Mouse (Mus musculus) granulocyte monocyte progenitor cell, adult 5-6 weeks (primary cell): ENCODE data around the gene Opn3. TPM values are rescaled to one million over a fixed set of nuclear protein-coding genes. Genes with fewer than 3 reads are reported as not detected.

ENCODE experiments used
- ATAC-seq: replicated peaks from 2 replicates; pipeline ENCODE4 v1.8.0; 2016; ENCODE audit warnings: mild to moderate bottlenecking, moderate TSS enrichment, inconsistent platforms; ENCODE audit not compliant: poor library complexity, severe bottlenecking
- total RNA-seq, 2 experiments: library from RNA; stranded (forward) in 1 of 2; stranded (reverse) in 1 of 2; fragments of 200-712, 200-1000 nt in 1 of 2; fragments of >200 nt in 1 of 2; fragmentation: Nextera tagmentation in 1 of 2; gene quantifications; 2 replicates each; pipeline ENCODE4 v1.2.3; 2014 to 2017

Gene Opn3
- total RNA-seq, 2 experiments from 2014 or later = 0.13 to 0.82 TPM

GRCm38 (mm10) chr1:175668666-175669405 lies 23.7 kb downstream of the Opn3 start:
- ATAC-seq = peak; percentile 95

GRCm38 (mm10) chr1:175659900-175660299 lies 32.7 kb downstream of the Opn3 start:
- ATAC-seq = peak; percentile 92

DNA sequence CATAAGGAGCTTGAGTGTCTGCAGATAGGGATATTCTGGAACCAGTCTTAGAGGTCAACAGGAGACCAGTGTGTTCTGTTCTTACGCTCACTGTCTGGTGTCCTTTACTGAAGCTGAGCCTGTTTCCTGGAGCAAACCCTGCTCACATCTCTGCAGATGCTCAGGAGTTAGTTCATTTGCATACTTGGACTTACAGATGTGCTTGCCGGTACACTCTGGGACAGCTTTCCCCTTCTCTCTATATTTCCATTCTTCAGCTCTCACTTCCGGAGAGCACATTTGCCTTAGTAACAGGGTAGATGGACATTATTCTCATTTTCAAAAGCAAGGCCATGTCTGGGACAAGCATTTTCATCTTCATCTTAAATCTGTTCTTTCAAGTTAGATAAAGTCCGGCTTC lies 44.0 kb downstream of the Opn3 start:
- no peak for ATAC-seq

GRCm38 (mm10) chr1:175646952-175647351 lies 45.6 kb downstream of the Opn3 start:
- peak; percentile 70 for ATAC-seq

DNA sequence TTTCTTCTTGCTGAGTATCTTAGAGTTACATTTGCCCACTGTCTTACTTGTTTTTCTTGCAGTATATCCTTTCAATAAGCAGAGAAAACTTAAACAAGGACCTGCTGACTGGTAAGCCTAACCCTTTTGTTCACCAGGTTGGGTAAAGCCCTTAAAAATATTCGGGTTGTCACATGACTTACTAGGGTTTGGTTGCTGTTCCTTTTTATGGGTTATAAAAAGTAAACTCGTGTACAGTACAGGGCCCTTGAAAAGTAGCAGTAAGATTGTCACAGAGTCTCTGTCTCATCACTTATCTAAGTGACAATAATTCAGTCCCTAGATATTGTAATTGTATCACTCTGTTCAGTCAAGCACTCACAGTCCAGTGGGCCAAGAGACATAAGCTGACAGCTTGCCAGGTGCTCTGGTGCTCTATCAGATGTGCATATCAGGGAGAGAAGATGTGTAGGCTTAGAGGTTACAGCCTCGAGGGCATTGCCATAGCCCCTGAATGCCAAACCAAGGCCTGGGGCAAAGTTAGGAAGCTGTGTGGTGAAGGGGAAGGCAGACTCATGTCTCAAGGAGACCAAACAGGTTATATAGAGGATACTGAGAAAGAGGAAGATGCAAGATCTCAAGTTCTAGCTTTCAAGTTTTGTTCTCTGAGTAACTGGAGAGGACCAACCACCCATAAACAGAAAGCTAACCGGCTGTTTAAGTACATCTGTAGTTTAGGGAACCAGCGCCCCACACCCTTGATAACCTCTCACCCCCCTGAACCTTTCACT lies 48.9 kb downstream of the Opn3 start:
- ATAC-seq = peak; percentile 36

DNA sequence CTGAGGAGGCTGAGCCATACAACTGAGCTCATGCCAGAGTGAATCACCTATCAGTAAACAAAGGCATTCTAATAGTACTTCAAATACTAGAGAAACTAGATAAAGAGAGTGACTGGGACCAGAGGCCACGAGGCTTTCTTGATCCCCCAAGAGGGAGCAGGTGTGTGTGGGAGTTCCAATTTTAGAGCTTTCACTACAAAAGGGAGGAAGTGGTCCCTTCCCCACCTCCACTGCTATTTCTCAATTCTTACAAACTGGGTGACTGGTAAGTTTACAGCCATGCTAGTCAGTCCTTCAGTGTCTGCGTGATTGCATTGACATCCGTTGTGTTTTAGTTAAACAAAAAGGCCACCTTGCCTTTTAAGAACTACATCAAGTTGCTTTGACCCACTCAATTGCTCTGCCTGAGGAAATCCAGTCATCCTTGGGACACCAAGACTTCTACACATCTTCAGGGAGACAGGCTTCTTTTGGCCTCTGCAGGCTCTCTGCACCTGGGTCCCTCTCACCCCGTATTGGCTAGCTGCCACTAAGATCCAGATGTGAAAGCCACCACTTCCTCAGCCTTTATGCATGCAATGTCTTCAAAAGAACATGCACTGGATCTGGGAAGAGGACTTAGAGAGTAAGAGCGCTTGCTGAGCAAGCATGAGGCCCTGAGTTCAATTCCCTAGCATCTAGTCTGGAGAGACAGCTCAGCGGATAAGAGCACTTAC lies 52.0 kb downstream of the Opn3 start:
- peak; percentile 62 for ATAC-seq

DNA sequence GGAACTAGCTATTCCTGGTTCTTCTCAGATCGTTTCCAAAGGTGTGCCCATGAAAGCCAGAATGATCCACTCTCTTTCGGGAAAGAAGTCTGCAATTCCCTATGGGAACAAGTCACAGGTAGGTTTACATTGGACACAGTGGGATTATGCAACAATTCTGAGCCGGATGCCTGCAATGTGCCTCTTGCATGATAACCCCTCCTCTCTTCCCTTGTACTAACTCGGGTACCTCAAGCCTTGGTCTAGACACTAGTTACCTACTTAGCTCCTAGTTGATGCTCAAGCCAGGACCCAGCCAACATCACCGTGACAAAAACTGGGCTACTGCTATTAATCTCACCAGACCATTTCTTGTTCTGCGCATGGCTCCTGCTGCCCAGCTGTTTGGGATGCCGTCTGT lies 53.5 kb downstream of the Opn3 start:
- ATAC-seq = no peak

- ATAC-seq = peak; percentile 54
Measured at GRCm38 (mm10) chr1:175637677-175638076, 54.9 kb downstream of the Opn3 start.

- ATAC-seq = no peak
Measured at GRCm38 (mm10) chr1:175632470-175632869, 60.1 kb downstream of the Opn3 start.

DNA sequence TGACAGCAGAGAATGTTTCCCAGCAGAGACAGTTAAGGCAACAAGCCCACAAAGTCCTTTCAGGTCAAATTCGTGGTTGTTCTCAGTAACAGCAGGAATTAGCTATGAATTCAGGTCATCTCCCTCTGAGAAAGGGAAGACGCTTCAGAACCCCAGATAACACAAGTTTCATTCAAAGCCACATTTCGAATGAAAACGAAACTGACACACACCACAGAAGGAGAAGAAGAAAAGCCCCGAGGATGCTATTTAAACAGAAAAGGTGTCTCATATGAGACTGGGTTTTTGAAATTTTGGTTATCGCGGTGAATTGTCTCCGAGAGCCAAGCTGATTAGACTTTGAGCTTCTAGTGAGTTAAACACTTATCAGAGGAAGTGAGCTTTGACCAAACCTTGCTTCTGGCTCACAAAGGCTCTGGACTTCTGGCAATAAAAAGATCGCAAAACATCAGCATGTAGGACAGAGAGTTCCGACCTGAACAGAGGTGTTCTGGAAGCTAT lies 60.8 kb downstream of the Opn3 start:
- peak; percentile 85 for ATAC-seq

- ATAC-seq = no peak
Measured at GRCm38 (mm10) chr1:175631080-175631479, 61.5 kb downstream of the Opn3 start.

DNA sequence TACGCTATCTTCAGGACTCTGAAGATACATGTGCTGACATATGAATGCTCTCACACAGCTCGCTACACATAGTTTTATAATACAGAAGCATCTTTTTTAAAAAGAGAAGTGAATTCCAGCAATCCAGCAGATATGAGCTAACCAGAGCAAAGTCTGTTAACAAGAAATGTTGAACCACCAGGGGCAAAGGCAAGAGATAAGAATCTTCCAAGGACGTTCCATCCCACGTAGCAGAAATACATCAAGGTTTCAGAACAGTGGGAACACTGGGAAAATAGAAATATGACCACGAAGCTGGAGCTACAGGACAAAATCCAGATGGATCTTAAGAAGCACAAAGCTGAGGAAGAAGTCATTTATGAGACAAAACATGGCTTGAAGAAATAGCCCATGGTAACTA lies 62.2 kb downstream of the Opn3 start:
- no peak for ATAC-seq

DNA sequence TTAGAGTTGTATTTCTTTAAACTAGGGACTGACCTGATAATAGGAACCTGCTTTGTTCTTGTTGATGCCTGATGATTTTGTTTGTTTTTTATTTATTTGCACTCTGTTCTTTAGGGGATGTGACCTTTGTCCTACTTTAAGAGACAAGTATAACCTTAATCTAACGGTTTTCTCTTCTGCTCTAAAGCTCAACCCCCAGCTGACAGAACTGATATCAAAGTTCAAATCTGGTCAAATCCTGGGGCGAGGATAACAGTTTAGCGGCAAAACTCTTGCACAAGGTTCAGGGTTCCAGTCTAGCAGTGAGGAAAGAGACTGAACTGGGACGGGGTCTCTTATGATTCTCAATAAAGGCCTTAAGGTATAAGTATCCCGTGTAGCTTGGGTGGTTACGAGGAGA lies 63.3 kb downstream of the Opn3 start:
- ATAC-seq = no peak

- ATAC-seq = peak; percentile 36
Measured at GRCm38 (mm10) chr1:175625990-175626692, 66.4 kb downstream of the Opn3 start.

GRCm38 (mm10) chr1:175625257-175625879 lies 67.2 kb downstream of the Opn3 start, which contains the start of gene Fh1:
Fh1 (minus strand) TSS chr1:175625635.
- peak; percentile 91 for ATAC-seq

- no peak for ATAC-seq
Measured at GRCm38 (mm10) chr1:175623656-175624055, 68.9 kb downstream of the Opn3 start.

DNA sequence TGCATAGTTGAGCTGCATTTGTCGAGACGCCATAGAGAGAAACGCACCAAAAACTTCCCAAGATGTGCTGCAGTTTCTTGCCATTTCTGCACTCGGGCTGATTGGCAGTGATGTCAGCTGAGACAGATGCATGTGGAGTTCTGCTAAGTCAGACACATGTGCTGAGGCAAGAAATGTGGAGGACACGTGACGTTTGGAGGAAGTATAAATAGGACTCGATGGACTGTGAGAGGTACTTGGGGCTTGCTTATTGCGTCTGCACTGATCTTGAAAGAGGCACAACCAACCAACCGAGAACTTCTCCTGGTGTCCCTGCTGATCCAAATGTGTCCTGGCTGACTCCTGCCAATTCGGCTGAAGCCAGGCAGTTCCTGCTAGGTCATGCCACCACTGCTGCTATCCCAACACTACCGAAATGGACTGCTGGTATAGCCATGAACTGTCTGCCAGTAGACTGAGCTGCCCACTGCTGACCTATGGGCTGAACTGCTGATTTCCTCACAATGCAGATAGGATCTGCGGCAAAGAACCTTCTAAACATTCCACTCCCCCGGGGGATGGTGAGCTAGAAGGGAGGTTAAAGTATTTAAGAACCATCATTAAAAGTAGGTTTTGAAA lies 72.7 kb downstream of the Opn3 start, which contains the start of gene Kmo:
Kmo (plus strand) TSS at position 568 of the 618 bp plus-strand sequence.
- ATAC-seq = no peak

GRCm38 (mm10) chr1:175614992-175615391 lies 77.6 kb downstream of the Opn3 start:
- ATAC-seq = no peak
